Mouse (Mus musculus): ENCODE data around the gene Tbc1d23.
A peak's percentile ranks its signal among the peaks of the same experiment; 100 is the strongest.
"Not testable (repeated sequence)": the region's sequence is repeated elsewhere in the genome, so short reads cannot be mapped to it uniquely, and the experiment has no call there.

Gene Tbc1d23

DNA sequence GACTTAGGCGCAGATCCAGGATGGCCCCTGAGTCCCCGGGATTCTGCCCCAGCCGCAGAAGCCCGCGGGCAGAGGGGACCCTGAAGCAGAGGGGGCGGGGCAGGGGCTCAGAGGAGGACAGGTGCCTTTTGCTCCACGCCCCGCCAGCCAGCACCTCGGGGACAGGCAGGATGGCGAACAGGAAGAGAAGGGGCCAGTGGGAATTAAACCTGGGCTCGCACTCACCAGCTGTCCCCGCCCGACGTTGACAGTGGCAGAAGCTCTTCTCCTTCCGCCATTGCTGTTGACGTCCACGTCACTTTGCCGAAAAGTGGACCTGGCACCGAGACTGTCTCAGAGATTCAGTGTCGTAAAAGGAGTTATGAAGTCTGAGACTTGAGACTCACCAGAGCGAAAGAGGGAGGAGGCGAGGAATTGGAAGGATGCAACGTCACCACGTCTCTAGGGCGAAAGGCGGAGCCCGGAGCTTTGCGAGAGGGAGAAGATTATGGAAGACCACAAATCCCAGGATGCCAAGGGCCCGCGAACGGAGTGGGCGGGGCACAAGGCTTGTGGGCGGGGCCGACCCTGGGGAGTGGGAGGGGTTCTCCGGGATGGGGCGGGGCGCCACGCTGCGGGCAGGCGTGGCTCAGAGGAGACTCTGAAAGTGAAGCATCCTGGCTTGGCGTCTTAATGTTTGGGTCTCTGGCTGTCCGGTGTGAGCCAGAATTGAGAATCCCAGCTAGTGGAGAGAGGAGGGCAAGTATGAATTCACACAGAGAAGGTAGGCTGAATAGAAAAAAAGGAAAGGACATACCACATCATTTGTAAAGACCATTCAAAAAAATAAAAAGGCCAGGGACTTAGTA lies at the start of gene Tbc1d23:
Gene Tbc1d23, minus strand, starts transcription at position 416 of the 848 bp plus-strand sequence.
- peak; percentile 98 for DNase-seq (ENCODE audit: low read depth, low spot score)

GRCm38 (mm10) chr16:57280221-57281217 lies 49.2 kb upstream of the Tbc1d23 start:
- no peak for DNase-seq (ENCODE audit: low read depth, low spot score)

DNA sequence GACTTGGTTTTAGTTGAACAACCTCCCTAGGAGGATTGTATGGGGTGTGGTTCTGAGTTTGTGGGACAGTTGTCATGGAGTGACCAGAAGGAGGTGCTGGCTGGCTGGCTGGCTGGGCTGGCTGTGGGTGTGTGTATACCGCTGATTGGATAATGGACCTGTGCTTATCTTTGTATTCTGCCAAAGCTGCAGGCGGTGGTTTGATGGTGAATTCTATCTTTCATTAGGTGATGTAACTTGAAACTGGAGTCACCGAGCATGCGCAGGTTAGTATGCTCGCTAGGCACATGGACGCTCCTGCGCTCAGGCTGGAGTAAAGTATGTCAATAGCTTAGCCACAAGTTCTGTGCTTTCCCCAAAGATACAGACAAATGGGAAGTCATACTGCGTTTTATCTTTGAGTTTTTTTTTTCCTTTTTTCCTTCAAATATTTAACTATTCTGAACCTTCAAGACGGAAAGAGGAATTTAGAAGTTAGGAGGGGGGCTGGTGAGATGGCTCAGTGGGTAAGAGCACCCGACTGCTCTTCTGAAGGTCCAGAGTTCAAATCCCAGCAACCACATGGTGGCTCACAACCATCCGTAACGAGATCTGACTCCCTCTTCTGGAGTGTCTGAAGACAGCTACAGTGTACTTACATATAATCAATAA lies 47.8 kb upstream of the Tbc1d23 start:
- DNase-seq (ENCODE audit: low read depth, low spot score), result no peak

GRCm38 (mm10) chr16:57269751-57270150 lies 38.4 kb upstream of the Tbc1d23 start:
- no peak for DNase-seq (ENCODE audit: low read depth, low spot score)

- no peak for DNase-seq (ENCODE audit: low read depth, low spot score)
Measured at GRCm38 (mm10) chr16:57268058-57268841, 36.9 kb upstream of the Tbc1d23 start.

- DNase-seq (ENCODE audit: low read depth, low spot score), result no peak
Measured at GRCm38 (mm10) chr16:57267068-57267467, 35.8 kb upstream of the Tbc1d23 start.

GRCm38 (mm10) chr16:57260152-57260551 lies 28.8 kb upstream of the Tbc1d23 start:
- DNase-seq (ENCODE audit: low read depth, low spot score), result no peak

- no peak for DNase-seq (ENCODE audit: low read depth, low spot score)
Measured at GRCm38 (mm10) chr16:57259356-57260083, 28.2 kb upstream of the Tbc1d23 start.

- peak; percentile 67 for DNase-seq (ENCODE audit: low read depth, low spot score)
Measured at GRCm38 (mm10) chr16:57251589-57252421, 20.5 kb upstream of the Tbc1d23 start.

- DNase-seq (ENCODE audit: low read depth, low spot score), result no peak
Measured at GRCm38 (mm10) chr16:57250991-57251390, 19.7 kb upstream of the Tbc1d23 start.

DNA sequence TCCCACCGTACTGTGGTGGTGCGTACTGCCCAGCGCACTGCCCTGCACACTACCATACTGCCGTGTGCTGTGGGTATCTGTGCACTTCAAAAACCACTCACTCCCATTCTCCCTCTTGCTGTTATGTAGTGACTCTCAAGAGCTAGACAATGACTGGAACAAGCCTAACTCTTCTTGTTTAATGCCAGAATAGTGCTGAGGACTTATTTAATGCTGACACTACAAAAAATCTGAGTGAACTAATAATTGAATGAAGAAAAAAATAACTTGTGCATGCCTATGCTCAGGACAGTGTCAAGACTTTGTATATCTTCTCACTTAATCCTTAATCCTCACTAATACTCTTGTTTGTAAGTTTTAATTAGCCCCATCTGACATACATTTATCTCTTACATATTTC lies 16.2 kb upstream of the Tbc1d23 start:
- no peak for DNase-seq (ENCODE audit: low read depth, low spot score)

DNA sequence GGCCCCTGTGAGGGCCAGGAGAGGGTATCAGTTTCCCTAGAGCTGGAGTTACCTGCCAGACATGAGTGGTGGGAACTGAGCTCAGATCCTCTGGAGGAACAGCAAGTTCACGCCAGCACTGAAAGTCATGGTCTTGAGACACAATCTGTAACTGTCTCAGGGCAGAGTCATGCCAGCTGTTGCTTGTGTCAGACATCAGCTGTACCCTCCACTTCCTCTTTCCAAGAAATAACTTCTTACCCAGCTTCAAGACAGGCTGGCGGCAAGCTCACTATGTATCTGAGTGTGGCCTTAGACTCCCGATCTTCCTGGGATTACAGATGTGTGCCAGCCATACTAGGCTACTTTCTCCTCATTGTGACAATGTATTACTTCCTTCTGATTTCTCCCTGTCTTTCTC lies 15.3 kb upstream of the Tbc1d23 start:
- DNase-seq (ENCODE audit: low read depth, low spot score), result no peak

GRCm38 (mm10) chr16:57243858-57244248 lies 12.5 kb upstream of the Tbc1d23 start:
- peak; percentile 80 for DNase-seq (ENCODE audit: low read depth, low spot score)

DNA sequence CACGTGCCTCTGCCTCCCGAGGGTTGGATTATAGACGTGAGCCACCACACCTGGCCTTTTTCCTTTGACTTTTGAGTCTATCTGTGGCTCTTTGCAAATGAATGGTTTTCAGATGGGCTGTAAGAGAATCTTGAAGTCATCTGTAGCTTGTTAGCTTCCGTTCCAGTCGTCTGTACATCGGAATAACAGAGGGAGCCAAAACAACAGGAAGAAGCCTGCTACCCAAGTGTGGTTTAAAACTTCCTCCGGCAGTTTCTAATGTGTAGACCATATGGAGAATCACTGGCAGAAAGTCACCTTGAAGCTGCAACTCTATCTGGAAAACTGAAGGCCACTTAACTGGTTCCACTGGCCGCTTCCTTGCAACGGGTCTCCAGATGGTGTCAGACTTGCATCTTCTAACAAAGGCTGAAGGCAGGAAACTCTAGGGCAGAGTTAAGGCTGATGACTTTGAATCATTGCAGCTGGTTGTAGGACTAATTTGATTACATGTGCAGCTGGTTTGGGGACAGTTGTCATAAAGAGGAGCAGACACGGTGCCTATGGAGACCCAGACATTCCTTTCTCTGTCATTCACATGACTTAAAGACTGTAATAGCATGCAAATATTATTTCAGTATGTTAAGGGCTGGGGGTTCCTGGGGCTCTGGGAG lies 12.0 kb upstream of the Tbc1d23 start:
- DNase-seq (ENCODE audit: low read depth, low spot score), result peak; percentile 44

DNA sequence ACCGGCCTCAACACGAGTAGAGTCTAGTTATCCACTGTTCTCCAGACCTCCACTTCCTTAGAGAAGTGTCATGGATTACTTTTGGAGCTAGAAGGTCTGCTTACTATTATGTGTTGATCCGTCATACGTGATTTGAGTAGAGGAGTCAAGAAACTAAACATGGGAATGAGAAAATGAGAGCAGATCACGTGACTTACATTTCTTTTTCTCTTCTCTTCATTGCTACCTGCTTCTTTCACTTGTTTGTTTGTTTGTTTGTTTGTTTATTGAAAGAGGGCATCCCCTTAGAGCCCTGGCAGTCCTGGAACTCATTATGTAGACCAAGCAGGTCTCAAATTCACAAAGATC lies 11.5 kb upstream of the Tbc1d23 start:
- DNase-seq (ENCODE audit: low read depth, low spot score), result no peak

GRCm38 (mm10) chr16:57235871-57236510 lies 4.7 kb upstream of the Tbc1d23 start:
- no peak for DNase-seq (ENCODE audit: low read depth, low spot score)

- not testable (repeated sequence) for DNase-seq (ENCODE audit: low read depth, low spot score)
Measured at GRCm38 (mm10) chr16:57231937-57232310, 620 bp upstream of the Tbc1d23 start.

GRCm38 (mm10) chr16:57226444-57226843 lies 4.9 kb downstream of the Tbc1d23 start:
- DNase-seq (ENCODE audit: low read depth, low spot score), result no peak

GRCm38 (mm10) chr16:57220361-57220760 lies 10.9 kb downstream of the Tbc1d23 start:
- no peak for DNase-seq (ENCODE audit: low read depth, low spot score)

Measured in mesoderm, embryonic 11.5 days (tissue).